Mouse (Mus musculus) midbrain, embryonic 15.5 days (tissue): ENCODE measurements around the gene Bcl2. TPM values are rescaled to one million over a fixed set of nuclear protein-coding genes. Genes with fewer than 3 reads are reported as not detected.

ENCODE experiments used
- ATAC-seq: fragments of 200-750 bp; cut with Nextera tagmentation; replicated peaks from 2 replicates; pipeline ENCODE4 v1.8.0; 2017; ENCODE audit warnings: moderate TSS enrichment
- H3K27ac ChIP-seq: fragments of 300-500 bp; sonication (generic); 2 replicates; pipeline ENCODE4 v1.5.1; 2015; ENCODE audit warnings: mild to moderate bottlenecking, inconsistent platforms
- H3K27me3 ChIP-seq: fragments of 300-500 bp; sonication (generic); replicated peaks from 2 replicates; pipeline ENCODE4 v1.6.1; 2015; ENCODE audit warnings: inconsistent platforms
- H3K36me3 ChIP-seq: fragments of 300-500 bp; sonication (generic); replicated peaks from 2 replicates; pipeline ENCODE4 v1.6.1; 2015; ENCODE audit warnings: inconsistent platforms
- H3K4me1 ChIP-seq: fragments of 300-500 bp; sonication (generic); 2 replicates; pipeline ENCODE4 v1.6.1; 2015; ENCODE audit warnings: inconsistent platforms
- H3K4me2 ChIP-seq: fragments of 300-500 bp; sonication (generic); 2 replicates; pipeline ENCODE4 v1.6.1; 2015; ENCODE audit warnings: inconsistent platforms, mild to moderate bottlenecking, moderate library complexity
- H3K4me3 ChIP-seq: fragments of 300-500 bp; sonication (generic); 2 replicates; pipeline ENCODE4 v1.5.1; 2015; ENCODE audit warnings: mild to moderate bottlenecking, inconsistent platforms
- H3K9ac ChIP-seq: fragments of 300-500 bp; sonication (generic); 2 replicates; pipeline ENCODE4 v1.6.1; 2015; ENCODE audit warnings: mild to moderate bottlenecking, inconsistent platforms
- H3K9me3 ChIP-seq: fragments of 300-500 bp; sonication (generic); 2 replicates; pipeline ENCODE4 v1.6.1; 2016; ENCODE audit warnings: inconsistent platforms
- WGBS: fragments of 180-500 bp; shearing (Covaris S2); methylation state at CpG from one replicate; pipeline ENCODE4 v1.1.7; 2015; ENCODE audit warnings: mixed read lengths; 5-methylcytosine and 5-hydroxymethylcytosine counted together
- polyA plus RNA-seq: library from polyadenylated mRNA; unstranded; fragments of >200 nt; fragmentation: Nextera tagmentation; extraction: Ambion mirVana; gene quantifications from 2 replicates; pipeline ENCODE4 v1.2.1, GENCODE M21; 2015

Bcl2 gene
- polyA plus RNA-seq, 1 experiment from 2014 or later = 15.6 TPM

- Histone ChIP-seq H3K27me3 (no peaks in the 10 kb centered on the region), H3K4me2 (no peak overlapping the region), H3K4me1 (peaks cover 14% of the 10 kb centered on the region), H3K27ac (no peak overlapping the region), H3K36me3 (no peaks in the 10 kb centered on the region), H3K9me3 (no peaks in the 10 kb centered on the region), H3K9ac (no peak overlapping the region), H3K4me3 (no peak overlapping the region)
- no peak for ATAC-seq
- WGBS = 67% methylated on average over 6 of the region's 6 CpGs
Observed at GRCm38 (mm10) chr1:106707036-106707880, 6.8 kb downstream of the Bcl2 start.

DNA sequence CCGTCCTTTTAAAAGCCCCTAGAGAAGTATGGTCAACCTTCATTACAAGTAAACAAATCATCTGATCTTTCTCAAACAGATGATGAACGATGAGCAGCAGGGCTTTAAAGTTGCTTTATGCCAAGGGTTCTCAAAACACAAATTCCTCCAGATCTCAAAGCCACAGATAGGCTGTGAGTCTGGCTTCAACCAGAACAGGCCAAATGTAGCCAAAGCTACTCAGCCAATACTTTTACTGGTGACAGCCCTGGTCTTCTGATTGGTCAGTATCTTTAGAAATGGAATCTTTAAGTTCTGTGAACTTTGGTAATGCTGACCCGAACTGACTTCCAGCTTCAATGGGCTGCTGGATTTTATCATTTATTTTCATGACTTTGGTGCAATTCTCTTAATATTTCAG, 10.9 kb downstream of the Bcl2 start:
- H3K4me1 ChIP-seq = no peaks in the 10 kb centered on the region
- H3K4me3 ChIP-seq = no peak overlapping the region
- no peak overlapping the region for H3K9ac ChIP-seq
- ATAC-seq = no peak
- H3K4me2 ChIP-seq = no peak overlapping the region
- H3K9me3 ChIP-seq = no peaks in the 10 kb centered on the region
- H3K27me3 ChIP-seq = no peaks in the 10 kb centered on the region
- no peak overlapping the region for H3K27ac ChIP-seq
- no peaks in the 10 kb centered on the region for H3K36me3 ChIP-seq
- 50% methylated on average over 3 of the region's 3 CpGs for WGBS

GRCm38 (mm10) chr1:106702471-106703175, 11.5 kb downstream of the Bcl2 start:
- Histone ChIP-seq H3K9ac (no peak overlapping the region), H3K4me1 (no peaks in the 10 kb centered on the region), H3K4me2 (no peak overlapping the region), H3K27ac (no peak overlapping the region), H3K36me3 (no peaks in the 10 kb centered on the region), H3K4me3 (no peak overlapping the region), H3K27me3 (no peaks in the 10 kb centered on the region), H3K9me3 (no peaks in the 10 kb centered on the region)
- peak; percentile 62 for ATAC-seq
- 40% methylated on average over 4 of the region's 4 CpGs for WGBS

DNA sequence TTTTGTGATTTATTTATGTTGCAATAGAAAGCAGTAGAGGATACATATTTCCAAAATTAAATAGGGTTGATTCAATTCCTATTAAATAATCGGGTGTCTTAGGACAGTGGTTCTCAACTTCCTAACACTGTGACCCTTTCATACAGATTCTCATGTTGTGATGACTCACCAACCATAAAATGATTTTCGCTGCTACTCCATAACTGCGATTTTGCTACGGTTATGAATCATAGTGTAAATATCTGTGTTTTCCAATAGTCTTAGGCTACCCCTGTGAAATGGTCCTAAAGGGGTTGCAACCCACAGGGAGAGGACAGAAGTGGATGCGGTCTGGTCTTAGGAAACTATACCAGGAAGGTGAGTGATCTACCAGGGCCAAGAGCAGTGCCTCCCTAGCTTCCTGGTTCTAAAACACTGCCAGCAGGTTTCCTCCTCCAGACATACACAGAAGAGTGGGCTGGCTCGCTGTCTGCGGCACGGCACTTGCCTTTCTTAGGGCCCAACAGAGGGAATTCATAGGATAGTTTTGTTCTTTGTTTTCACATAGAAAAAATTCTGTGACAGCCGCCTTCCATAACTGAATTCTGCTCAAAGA, 13.5 kb downstream of the Bcl2 start:
- no peaks in the 10 kb centered on the region for H3K9me3 ChIP-seq
- no peaks in the 10 kb centered on the region for H3K27me3 ChIP-seq
- H3K36me3 ChIP-seq = no peaks in the 10 kb centered on the region
- H3K4me2 ChIP-seq = no peak overlapping the region
- ATAC-seq = no peak
- WGBS = 86% methylated on average over 9 of the region's 9 CpGs
- no peaks in the 10 kb centered on the region; the same call in 1 of the 2 replicates for H3K4me1 ChIP-seq
- H3K4me3 ChIP-seq = no peak overlapping the region
- H3K9ac ChIP-seq = no peak overlapping the region
- no peak overlapping the region for H3K27ac ChIP-seq

GRCm38 (mm10) chr1:106696472-106696871, 17.6 kb downstream of the Bcl2 start:
- Histone ChIP-seq H3K9ac (no peak overlapping the region), H3K4me3 (no peak overlapping the region), H3K4me2 (no peak overlapping the region), H3K27me3 (no peaks in the 10 kb centered on the region), H3K9me3 (no peaks in the 10 kb centered on the region), H3K36me3 (no peaks in the 10 kb centered on the region), H3K27ac (no peak overlapping the region), H3K4me1 (no peaks in the 10 kb centered on the region; the same call in 1 of the 2 replicates)
- no peak for ATAC-seq
- WGBS = 78% methylated on average over 5 of the region's 5 CpGs

DNA sequence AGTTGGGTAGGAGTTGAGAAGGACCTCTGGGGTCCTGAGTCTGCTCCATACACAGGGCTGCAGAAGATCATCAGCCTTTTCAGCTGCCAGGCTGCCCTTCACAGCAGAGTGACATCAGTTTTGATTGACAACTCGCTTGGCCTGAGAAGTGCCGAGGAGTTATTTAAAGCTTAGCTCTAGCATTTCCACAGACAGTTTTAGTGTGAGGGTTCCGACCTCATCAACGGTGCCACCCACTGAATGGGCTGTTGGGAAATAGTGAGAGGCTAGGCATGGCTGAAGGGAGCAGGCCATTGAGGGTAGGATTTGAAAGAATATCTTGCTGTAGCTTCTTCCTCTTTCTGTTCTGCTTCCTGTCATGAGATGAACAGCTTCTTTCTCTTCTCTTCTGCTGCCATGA, 18.4 kb downstream of the Bcl2 start:
- ATAC-seq = no peak
- no peaks in the 10 kb centered on the region for H3K9me3 ChIP-seq
- H3K9ac ChIP-seq = no peak overlapping the region
- H3K4me1 ChIP-seq = no peaks in the 10 kb centered on the region; the same call in 1 of the 2 replicates
- H3K4me2 ChIP-seq = no peak overlapping the region
- H3K27me3 ChIP-seq = no peaks in the 10 kb centered on the region
- H3K36me3 ChIP-seq = no peaks in the 10 kb centered on the region
- WGBS = 87% methylated on average over 4 of the region's 4 CpGs
- no peak overlapping the region for H3K27ac ChIP-seq
- H3K4me3 ChIP-seq = no peak overlapping the region

DNA sequence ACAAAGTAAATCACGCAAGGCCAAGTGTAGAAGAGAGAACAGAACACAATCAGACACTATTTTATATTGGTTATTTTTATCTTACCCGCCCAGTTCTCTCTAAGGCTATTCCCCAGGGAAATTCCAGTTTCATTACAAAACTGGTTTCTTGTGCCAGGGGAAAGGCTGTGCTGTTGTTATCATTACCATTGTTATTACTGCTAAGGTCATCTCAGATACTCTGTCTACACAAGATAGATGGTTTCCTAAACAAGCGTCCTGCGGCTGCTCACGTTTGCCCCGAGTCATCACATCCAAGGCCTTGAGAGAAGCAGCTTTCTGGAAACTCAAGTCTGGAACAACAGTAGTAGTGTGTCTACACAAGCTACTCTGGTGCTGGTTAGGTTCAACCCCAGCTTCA, 19.8 kb downstream of the Bcl2 start:
- no peak for ATAC-seq
- H3K4me3 ChIP-seq = no peak overlapping the region
- H3K4me2 ChIP-seq = no peak overlapping the region
- H3K4me1 ChIP-seq = no peaks in the 10 kb centered on the region; the same call in 1 of the 2 replicates
- H3K36me3 ChIP-seq = no peaks in the 10 kb centered on the region
- no peaks in the 10 kb centered on the region for H3K27me3 ChIP-seq
- no peak overlapping the region for H3K27ac ChIP-seq
- H3K9me3 ChIP-seq = no peaks in the 10 kb centered on the region
- WGBS = 91% methylated on average over 6 of the region's 6 CpGs
- no peak overlapping the region for H3K9ac ChIP-seq

GRCm38 (mm10) chr1:106692599-106692998, 21.5 kb downstream of the Bcl2 start:
- Histone ChIP-seq H3K36me3 (no peaks in the 10 kb centered on the region), H3K27ac (no peak overlapping the region), H3K4me2 (no peak overlapping the region), H3K9me3 (no peaks in the 10 kb centered on the region), H3K4me3 (no peak overlapping the region), H3K27me3 (no peaks in the 10 kb centered on the region), H3K9ac (no peak overlapping the region), H3K4me1 (no peaks in the 10 kb centered on the region; the same call in 1 of the 2 replicates)
- ATAC-seq = no peak

GRCm38 (mm10) chr1:106690887-106691286, 23.2 kb downstream of the Bcl2 start:
- 68% methylated on average over 6 of the region's 6 CpGs for WGBS
- no peak for ATAC-seq
- Histone ChIP-seq H3K9me3 (no peaks in the 10 kb centered on the region), H3K27me3 (no peaks in the 10 kb centered on the region), H3K36me3 (no peaks in the 10 kb centered on the region), H3K9ac (no peak overlapping the region), H3K4me1 (no peaks in the 10 kb centered on the region; the same call in 1 of the 2 replicates), H3K4me2 (no peak overlapping the region), H3K4me3 (no peak overlapping the region), H3K27ac (no peak overlapping the region)

GRCm38 (mm10) chr1:106688161-106688516, 25.9 kb downstream of the Bcl2 start:
- Histone ChIP-seq H3K4me2 (no peak overlapping the region), H3K4me1 (no peaks in the 10 kb centered on the region), H3K4me3 (no peak overlapping the region), H3K27ac (no peak overlapping the region), H3K9me3 (no peaks in the 10 kb centered on the region), H3K27me3 (no peaks in the 10 kb centered on the region), H3K36me3 (no peaks in the 10 kb centered on the region), H3K9ac (no peak overlapping the region)
- 79% methylated on average over 5 of the region's 5 CpGs for WGBS
- no peak for ATAC-seq

DNA sequence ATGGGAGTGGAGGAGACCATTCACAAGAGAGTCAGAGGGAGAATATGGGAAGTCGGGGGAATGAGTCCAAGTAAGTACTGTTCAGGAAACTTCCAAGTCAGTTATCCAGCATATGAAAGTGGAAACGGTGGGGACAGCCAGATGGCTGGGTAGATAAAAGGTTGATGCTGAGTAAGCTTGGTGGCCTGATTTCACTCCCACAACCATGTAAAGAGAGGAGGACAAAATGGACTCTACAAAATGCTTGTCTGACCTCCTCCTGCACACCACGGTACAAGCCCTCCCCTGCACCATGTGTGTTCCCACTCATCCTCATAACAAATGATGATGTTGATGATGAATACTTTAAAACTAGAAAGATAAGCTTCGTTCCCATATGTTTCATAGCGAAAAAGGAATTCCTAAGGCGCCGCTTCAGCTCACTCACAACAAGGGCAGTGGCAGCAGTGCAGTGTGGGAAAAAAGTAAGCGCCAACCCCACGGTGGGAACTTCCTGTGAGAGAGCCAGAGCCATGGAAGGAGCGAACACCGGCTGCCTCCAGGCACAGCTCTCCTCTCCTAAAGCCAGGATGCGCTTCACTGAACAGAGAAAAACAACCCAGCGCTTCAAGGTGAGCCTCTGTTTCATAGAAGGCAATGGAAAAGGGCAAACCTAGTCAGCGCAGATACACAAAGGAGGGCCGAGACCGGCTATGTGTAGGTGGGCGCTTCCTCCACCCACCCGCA, 26.5 kb downstream of the Bcl2 start:
- ATAC-seq = no peak
- no peaks in the 10 kb centered on the region for H3K27me3 ChIP-seq
- no peak overlapping the region for H3K4me2 ChIP-seq
- no peaks in the 10 kb centered on the region for H3K4me1 ChIP-seq
- H3K9ac ChIP-seq = no peak overlapping the region
- WGBS = 86% methylated on average over 18 of the region's 18 CpGs
- H3K36me3 ChIP-seq = no peaks in the 10 kb centered on the region
- no peak overlapping the region for H3K27ac ChIP-seq
- H3K9me3 ChIP-seq = no peaks in the 10 kb centered on the region
- H3K4me3 ChIP-seq = no peak overlapping the region

DNA sequence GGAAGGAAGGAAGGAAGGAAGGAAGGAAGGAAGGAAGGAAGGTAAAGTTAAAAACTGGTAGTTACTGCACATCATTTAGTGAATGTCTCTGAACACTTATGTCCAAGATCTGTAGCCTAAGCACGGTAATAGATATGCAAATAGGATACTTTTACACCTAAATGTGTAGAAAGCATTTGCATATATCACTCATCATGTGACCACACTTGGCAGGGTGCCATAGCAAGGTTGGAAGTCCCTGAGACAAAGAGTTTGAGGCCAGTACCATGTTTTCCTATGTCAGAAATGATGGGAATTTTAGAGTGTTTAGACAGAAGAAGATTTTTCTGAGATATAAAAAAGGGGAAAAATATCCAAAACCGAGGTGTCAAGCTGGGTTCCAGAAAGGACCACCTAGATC, 28.4 kb downstream of the Bcl2 start:
- H3K9me3 ChIP-seq = no peaks in the 10 kb centered on the region
- no peaks in the 10 kb centered on the region for H3K36me3 ChIP-seq
- no peaks in the 10 kb centered on the region for H3K4me1 ChIP-seq
- H3K27me3 ChIP-seq = no peaks in the 10 kb centered on the region
- no peak overlapping the region for H3K4me3 ChIP-seq
- ATAC-seq = no peak
- H3K27ac ChIP-seq = no peak overlapping the region
- no peak overlapping the region for H3K4me2 ChIP-seq
- H3K9ac ChIP-seq = no peak overlapping the region
- WGBS = 70% methylated on average over 2 of the region's 2 CpGs
